Mouse (Mus musculus): ENCODE measurements around the gene Lrba. TPM values are rescaled to one million over a fixed set of nuclear protein-coding genes. Genes with fewer than 3 reads are reported as not detected.

Gene Lrba
- polyA plus RNA-seq, 1 experiment from 2014 or later, result 2.5 TPM

GRCm38 (mm10) chr3:86423828-86424227 is 199.3 kb downstream of the Lrba start:
- Histone ChIP-seq H3K27me3 (ENCODE audit: insufficient read depth, poor library complexity, severe bottlenecking) (no peaks in the 10 kb centered on the region), H3K9me3 (no peaks in the 10 kb centered on the region), H3K36me3 (no peaks in the 10 kb centered on the region), H3K27ac (no peak overlapping the region), H3K4me1 (no peaks in the 10 kb centered on the region), H3K4me3 (no peak overlapping the region)
- DNase-seq (ENCODE audit: low spot score), result no peak
- 86% methylated on average over 2 of the region's 2 CpGs for WGBS

- no peak overlapping the region for H3K27ac ChIP-seq
- no peaks in the 10 kb centered on the region for H3K4me1 ChIP-seq
- 100% methylated on average over 1 of the region's 1 CpGs for WGBS
- H3K27me3 ChIP-seq (ENCODE audit: insufficient read depth, poor library complexity, severe bottlenecking), result no peaks in the 10 kb centered on the region
- no peaks in the 10 kb centered on the region for H3K36me3 ChIP-seq
- DNase-seq (ENCODE audit: low spot score), result no peak
- H3K9me3 ChIP-seq, result no peaks in the 10 kb centered on the region
- no peak overlapping the region for H3K4me3 ChIP-seq
These were observed 202.3 kb downstream of the Lrba start for GRCm38 (mm10) chr3:86426733-86427132.

- H3K9me3 ChIP-seq, result no peaks in the 10 kb centered on the region
- no peaks in the 10 kb centered on the region for H3K36me3 ChIP-seq
- DNase-seq (ENCODE audit: low spot score), result no peak
- no peaks in the 10 kb centered on the region for H3K4me1 ChIP-seq
- no peak overlapping the region for H3K4me3 ChIP-seq
- no peaks in the 10 kb centered on the region for H3K27me3 ChIP-seq (ENCODE audit: insufficient read depth, poor library complexity, severe bottlenecking)
- no peak overlapping the region for H3K27ac ChIP-seq
- 80% methylated on average over 4 of the region's 4 CpGs for WGBS
These were observed 219.0 kb downstream of the Lrba start for GRCm38 (mm10) chr3:86443497-86443896.

GRCm38 (mm10) chr3:86451211-86451610 is 226.7 kb downstream of the Lrba start:
- H3K36me3 ChIP-seq, result no peaks in the 10 kb centered on the region
- no peaks in the 10 kb centered on the region for H3K4me1 ChIP-seq
- no peaks in the 10 kb centered on the region for H3K27me3 ChIP-seq (ENCODE audit: insufficient read depth, poor library complexity, severe bottlenecking)
- no peaks in the 10 kb centered on the region for H3K9me3 ChIP-seq
- 91% methylated on average over 2 of the region's 2 CpGs for WGBS
- H3K27ac ChIP-seq, result no peak overlapping the region
- no peak for DNase-seq (ENCODE audit: low spot score)
- H3K4me3 ChIP-seq, result no peak overlapping the region

- DNase-seq (ENCODE audit: low spot score), result no peak
- Histone ChIP-seq H3K36me3 (no peaks in the 10 kb centered on the region), H3K4me3 (no peak overlapping the region), H3K9me3 (no peaks in the 10 kb centered on the region), H3K4me1 (peaks cover 8% of the 10 kb centered on the region), H3K27me3 (ENCODE audit: insufficient read depth, poor library complexity, severe bottlenecking) (no peaks in the 10 kb centered on the region), H3K27ac (no peak overlapping the region)
- 78% methylated on average over 3 of the region's 3 CpGs for WGBS
These were observed 237.1 kb downstream of the Lrba start for GRCm38 (mm10) chr3:86461582-86461981.

- 91% methylated on average over 1 of the region's 1 CpGs for WGBS
- no peaks in the 10 kb centered on the region for H3K9me3 ChIP-seq
- no peak for DNase-seq (ENCODE audit: low spot score)
These were observed 265.5 kb downstream of the Lrba start for GRCm38 (mm10) chr3:86489992-86490391.

GRCm38 (mm10) chr3:86500586-86500985 is 276.1 kb downstream of the Lrba start:
- Histone ChIP-seq H3K27ac (no peak overlapping the region), H3K36me3 (no peaks in the 10 kb centered on the region), H3K4me1 (no peaks in the 10 kb centered on the region), H3K4me3 (no peak overlapping the region), H3K27me3 (ENCODE audit: insufficient read depth, poor library complexity, severe bottlenecking) (no peaks in the 10 kb centered on the region), H3K9me3 (no peaks in the 10 kb centered on the region)
- DNase-seq (ENCODE audit: low spot score), result no peak

More at GRCm38 (mm10) chr3:86489992-86490391, 265.5 kb downstream of the Lrba start:
- Histone ChIP-seq H3K4me1 (no peaks in the 10 kb centered on the region), H3K27me3 (ENCODE audit: insufficient read depth, poor library complexity, severe bottlenecking) (no peaks in the 10 kb centered on the region), H3K27ac (no peak overlapping the region), H3K4me3 (no peak overlapping the region), H3K36me3 (no peaks in the 10 kb centered on the region)

- WGBS, result 81% methylated on average over 2 of the region's 2 CpGs
- Histone ChIP-seq H3K27ac (no peak overlapping the region), H3K4me1 (no peaks in the 10 kb centered on the region)
These were observed 294.1 kb downstream of the Lrba start for GRCm38 (mm10) chr3:86518506-86519109.

GRCm38 (mm10) chr3:86522880-86523505 is 298.5 kb downstream of the Lrba start:
- 72% methylated on average over 3 of the region's 3 CpGs for WGBS
- Histone ChIP-seq H3K9me3 (no peaks in the 10 kb centered on the region), H3K27ac (no peak overlapping the region), H3K4me1 (no peaks in the 10 kb centered on the region), H3K4me3 (no peak overlapping the region), H3K27me3 (ENCODE audit: insufficient read depth, poor library complexity, severe bottlenecking) (no peaks in the 10 kb centered on the region), H3K36me3 (no peaks in the 10 kb centered on the region)
- no peak for DNase-seq (ENCODE audit: low spot score)

More at GRCm38 (mm10) chr3:86518506-86519109, 294.1 kb downstream of the Lrba start:
- H3K4me3 ChIP-seq, result no peak overlapping the region
- no peaks in the 10 kb centered on the region for H3K9me3 ChIP-seq
- H3K36me3 ChIP-seq, result no peaks in the 10 kb centered on the region
- H3K27me3 ChIP-seq (ENCODE audit: insufficient read depth, poor library complexity, severe bottlenecking), result no peaks in the 10 kb centered on the region
- no peak for DNase-seq (ENCODE audit: low spot score)

- H3K4me1 ChIP-seq, result no peaks in the 10 kb centered on the region
- no peaks in the 10 kb centered on the region for H3K27me3 ChIP-seq (ENCODE audit: insufficient read depth, poor library complexity, severe bottlenecking)
- 56% methylated on average over 16 of the region's 16 CpGs for WGBS
- H3K36me3 ChIP-seq, result no peaks in the 10 kb centered on the region
- H3K4me3 ChIP-seq, result no peak overlapping the region
- DNase-seq (ENCODE audit: low spot score), result no peak
- no peak overlapping the region for H3K27ac ChIP-seq
- no peaks in the 10 kb centered on the region for H3K9me3 ChIP-seq
These were observed 307.2 kb downstream of the Lrba start for GRCm38 (mm10) chr3:86531531-86532269.

- WGBS, result 74% methylated on average over 1 of the region's 1 CpGs
These were observed 312.3 kb downstream of the Lrba start for GRCm38 (mm10) chr3:86536751-86537150.

GRCm38 (mm10) chr3:86538645-86539554 is 314.4 kb downstream of the Lrba start:
- Histone ChIP-seq H3K9me3 (no peaks in the 10 kb centered on the region), H3K36me3 (no peaks in the 10 kb centered on the region), H3K4me3 (peak overlapping the region; percentile 33), H3K27ac (peak overlapping the region; percentile 59; the same call in 1 of the 2 replicates), H3K4me1 (peaks cover 13% of the 10 kb centered on the region), H3K27me3 (ENCODE audit: insufficient read depth, poor library complexity, severe bottlenecking) (no peaks in the 10 kb centered on the region)
- 28% methylated on average over 13 of the region's 13 CpGs for WGBS
- DNase-seq (ENCODE audit: low spot score), result no peak

More at GRCm38 (mm10) chr3:86536751-86537150, 312.3 kb downstream of the Lrba start:
- Histone ChIP-seq H3K27me3 (ENCODE audit: insufficient read depth, poor library complexity, severe bottlenecking) (no peaks in the 10 kb centered on the region), H3K4me3 (no peak overlapping the region), H3K4me1 (peaks cover 13% of the 10 kb centered on the region), H3K27ac (no peak overlapping the region), H3K36me3 (no peaks in the 10 kb centered on the region), H3K9me3 (no peaks in the 10 kb centered on the region)
- no peak for DNase-seq (ENCODE audit: low spot score)

All from heart, embryonic 10.5 days (tissue).